Mouse (Mus musculus) forebrain, postnatal 0 days (tissue): Measurements from ENCODE around the gene Ddn. TPM values are rescaled to one million over a fixed set of nuclear protein-coding genes. Genes with fewer than 3 reads are reported as not detected.
A peak's percentile ranks its signal among the peaks of the same experiment; 100 is the strongest.

ENCODE experiments used
- ATAC-seq: fragments of 200-750 bp; cut with Nextera tagmentation; 2 replicates; pipeline ENCODE4 v1.8.0; 2017; ENCODE audit warnings: mild to moderate bottlenecking, moderate library complexity
- DNase-seq: peaks from one replicate; pipeline ENCODE4 v3.0.0-alpha.2; 2015
- H3K27ac ChIP-seq: fragments of 300-500 bp; sonication (generic); 2 replicates; pipeline ENCODE4 v1.5.1; 2014; ENCODE audit warnings: low read depth, mild to moderate bottlenecking, antibody characterized with exemption, low read length, moderate library complexity, mixed read lengths
- H3K27me3 ChIP-seq: fragments of 300-500 bp; sonication (generic); 2 replicates; pipeline ENCODE4 v1.6.1; 2014; ENCODE audit warnings: mild to moderate bottlenecking, low read length, mixed read lengths; ENCODE audit not compliant: insufficient read depth
- H3K36me3 ChIP-seq: fragments of 300-500 bp; sonication (generic); 2 replicates; pipeline ENCODE4 v1.6.1; 2014; ENCODE audit warnings: mild to moderate bottlenecking, moderate library complexity; ENCODE audit not compliant: insufficient read depth
- H3K4me1 ChIP-seq: fragments of 300-500 bp; sonication (generic); 2 replicates; pipeline ENCODE4 v1.6.1; 2014; ENCODE audit warnings: antibody characterized with exemption; ENCODE audit not compliant: insufficient read depth
- H3K4me2 ChIP-seq: fragments of 300-500 bp; sonication (generic); 2 replicates; pipeline ENCODE4 v1.6.1; 2014; ENCODE audit warnings: low read depth, mild to moderate bottlenecking, moderate library complexity
- H3K4me3 ChIP-seq: fragments of 300-500 bp; sonication (generic); 2 replicates; pipeline ENCODE4 v1.5.1; 2014; ENCODE audit warnings: low read depth, low read length, mixed read lengths
- H3K9ac ChIP-seq: fragments of 300-500 bp; sonication (generic); 2 replicates; pipeline ENCODE4 v1.6.1; 2014; ENCODE audit warnings: mild to moderate bottlenecking
- H3K9me3 ChIP-seq: fragments of 300-500 bp; sonication (generic); 2 replicates; pipeline ENCODE4 v1.6.1; 2016; ENCODE audit warnings: low read length
- CTCF ChIP-seq: sonication (generic); IDR thresholded peaks from 2 replicates; pipeline ENCODE4 v1.5.1; 2016; ENCODE audit warnings: antibody characterized with exemption, control low read depth, low read depth
- WGBS: fragments of 180-500 bp; shearing (Covaris S2); extraction: QIAGEN DNeasy Blood & Tissue Kit; methylation state at CpG from one replicate; pipeline ENCODE4 v1.1.7; 2014; 5-methylcytosine and 5-hydroxymethylcytosine counted together
- polyA plus RNA-seq: library from polyadenylated mRNA; unstranded; fragments of >200 nt; fragmentation: Nextera tagmentation; extraction: Ambion mirVana; gene quantifications from 2 replicates; pipeline ENCODE4 v1.2.1, GENCODE M21; 2015
- total RNA-seq: library from RNA; depleted of rRNA; stranded (reverse); fragments of >200 nt; gene quantifications from 2 replicates; pipeline ENCODE4 v1.2.3, GENCODE M21; 2014

Ddn gene
- total and polyA plus RNA-seq, 2 experiments from 2014 or later, result 2.2 to 36.3 TPM

- Histone ChIP-seq H3K27ac (peak within 1 kb of the TSS; percentile 73), H3K9me3 (no peaks in the 10 kb centered on the region), H3K4me2 (peak within 1 kb of the TSS; percentile 66), H3K27me3 (no peaks in the 10 kb centered on the region), H3K4me3 (peak within 1 kb of the TSS; percentile 85), H3K9ac (peak within 1 kb of the TSS; percentile 60), H3K4me1 (no peaks in the 10 kb centered on the region), H3K36me3 (peaks cover 28% of the 10 kb centered on the region)
- peak; percentile 73 for TF ChIP-seq CTCF
- WGBS, result under 1% methylated on average over 66 of the region's 66 CpGs
- ATAC-seq (peak; percentile 100), DNase-seq (peak; percentile 97)
Observed at GRCm38 (mm10) chr15:98830736-98831683, 21.7 kb upstream of the Ddn start, which contains the start of gene Prkag1. TSS of gene Prkag1 (minus strand) at chr15:98831521.

- no peak for TF ChIP-seq CTCF
- Histone ChIP-seq H3K4me3 (no peak overlapping the region), H3K36me3 (peaks cover 10% of the 10 kb centered on the region), H3K9me3 (no peaks in the 10 kb centered on the region), H3K4me2 (no peak overlapping the region), H3K9ac (no peak overlapping the region), H3K27me3 (no peaks in the 10 kb centered on the region), H3K4me1 (no peaks in the 10 kb centered on the region), H3K27ac (no peak overlapping the region)
- DNase-seq (no peak), ATAC-seq (no peak)
- 85% methylated on average over 7 of the region's 7 CpGs for WGBS
Observed at GRCm38 (mm10) chr15:98827611-98828011, 18.3 kb upstream of the Ddn start.

DNA sequence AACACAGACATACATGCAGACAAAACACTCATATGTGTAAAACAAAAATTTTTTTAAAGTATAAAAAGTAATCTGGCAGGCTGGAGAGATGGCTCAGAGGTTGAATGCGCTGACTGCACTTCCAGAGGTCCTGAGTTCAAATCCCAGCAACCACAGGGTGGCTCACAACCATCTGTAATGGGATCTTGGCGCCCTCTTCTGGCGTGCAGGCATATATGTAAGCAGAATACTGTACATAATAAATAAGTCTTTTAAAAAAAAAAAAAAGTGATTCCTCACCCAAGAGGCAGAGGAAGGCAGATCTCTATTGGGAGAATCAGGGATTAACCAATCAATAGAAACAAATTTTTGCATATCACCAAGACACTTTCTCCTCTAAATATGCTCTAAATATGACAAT is 14.1 kb upstream of the Ddn start:
- no peak overlapping the region for H3K4me2 ChIP-seq
- DNase-seq, result no peak
- no peaks in the 10 kb centered on the region for H3K9me3 ChIP-seq
- no peak for ATAC-seq
- no peak overlapping the region for H3K9ac ChIP-seq
- no peaks in the 10 kb centered on the region for H3K27me3 ChIP-seq
- WGBS, result 79% methylated on average over 3 of the region's 3 CpGs
- no peak for TF ChIP-seq CTCF
- no peak overlapping the region for H3K4me3 ChIP-seq
- H3K27ac ChIP-seq, result no peak overlapping the region
- H3K4me1 ChIP-seq, result no peaks in the 10 kb centered on the region
- peaks cover 13% of the 10 kb centered on the region for H3K36me3 ChIP-seq

GRCm38 (mm10) chr15:98822147-98822546 is 12.9 kb upstream of the Ddn start:
- Histone ChIP-seq H3K4me1 (no peaks in the 10 kb centered on the region), H3K27me3 (no peaks in the 10 kb centered on the region), H3K4me3 (no peak overlapping the region), H3K27ac (no peak overlapping the region), H3K4me2 (no peak overlapping the region), H3K9me3 (no peaks in the 10 kb centered on the region), H3K36me3 (peaks cover 13% of the 10 kb centered on the region), H3K9ac (no peak overlapping the region)
- no peak for ATAC-seq
- 89% methylated on average over 5 of the region's 5 CpGs for WGBS
- TF ChIP-seq CTCF, result no peak
- no peak for DNase-seq

DNA sequence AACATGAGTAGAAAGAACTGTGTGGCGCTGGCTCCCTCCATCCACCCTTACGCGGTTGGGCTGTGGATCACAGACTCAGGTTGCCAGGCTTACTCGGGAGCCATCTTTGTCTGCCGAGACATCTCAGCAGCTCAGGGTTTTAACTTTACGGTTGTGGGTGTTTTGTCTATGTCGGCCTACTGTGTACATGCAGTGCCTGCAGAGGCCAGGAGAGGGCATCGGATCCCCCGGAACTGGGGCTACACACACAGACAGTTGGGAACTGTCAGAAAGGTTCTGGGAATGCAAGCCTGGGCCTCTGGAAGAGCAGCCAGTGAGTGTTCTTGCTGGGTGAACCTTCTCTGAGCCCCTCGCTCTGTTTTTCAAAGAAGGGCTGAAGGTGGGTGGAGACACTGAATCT is 12.1 kb upstream of the Ddn start:
- DNase-seq (no peak), ATAC-seq (0 out of 2 replicates have a peak, but pooled peaks have one; percentile 5)
- H3K4me2 ChIP-seq, result no peak overlapping the region
- H3K36me3 ChIP-seq, result peaks cover 15% of the 10 kb centered on the region
- no peaks in the 10 kb centered on the region for H3K4me1 ChIP-seq
- H3K4me3 ChIP-seq, result no peak overlapping the region
- WGBS, result 21% methylated on average over 10 of the region's 10 CpGs
- peak; percentile 35 for TF ChIP-seq CTCF
- H3K27ac ChIP-seq, result peak overlapping the region; percentile 15; the same call in 1 of the 2 replicates
- no peak overlapping the region for H3K9ac ChIP-seq
- no peaks in the 10 kb centered on the region for H3K27me3 ChIP-seq
- H3K9me3 ChIP-seq, result no peaks in the 10 kb centered on the region

DNA sequence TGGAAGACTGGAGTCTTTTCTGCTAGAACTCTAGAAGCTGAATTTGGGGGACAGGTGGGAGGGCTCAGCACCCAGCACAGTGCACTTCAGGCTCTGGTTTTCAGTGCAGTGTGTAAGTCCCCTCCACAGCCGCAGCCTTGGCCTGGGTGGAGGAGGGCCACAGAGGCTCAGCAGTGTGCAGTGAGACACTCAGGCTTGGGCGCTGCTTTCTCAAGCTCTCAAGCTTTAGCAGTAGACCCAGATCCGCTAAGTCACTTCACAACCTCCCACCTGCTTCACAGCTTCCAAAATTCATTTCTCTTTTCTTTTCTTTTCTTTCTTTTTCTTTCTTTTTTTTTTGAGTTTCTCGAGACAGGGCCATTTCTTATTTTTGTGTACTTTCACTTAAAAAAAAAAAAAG is 11.6 kb upstream of the Ddn start:
- no peaks in the 10 kb centered on the region for H3K27me3 ChIP-seq
- no peak for TF ChIP-seq CTCF
- H3K4me1 ChIP-seq, result no peaks in the 10 kb centered on the region
- H3K4me3 ChIP-seq, result no peak overlapping the region
- H3K9ac ChIP-seq, result no peak overlapping the region
- ATAC-seq (no peak), DNase-seq (no peak)
- WGBS, result 83% methylated on average over 4 of the region's 4 CpGs
- peaks cover 16% of the 10 kb centered on the region for H3K36me3 ChIP-seq
- no peaks in the 10 kb centered on the region for H3K9me3 ChIP-seq
- no peak overlapping the region for H3K27ac ChIP-seq
- no peak overlapping the region for H3K4me2 ChIP-seq

GRCm38 (mm10) chr15:98818171-98818570 is 8.9 kb upstream of the Ddn start:
- Histone ChIP-seq H3K4me2 (no peak overlapping the region), H3K27ac (no peak overlapping the region), H3K36me3 (peaks cover 24% of the 10 kb centered on the region), H3K9ac (no peak overlapping the region), H3K9me3 (no peaks in the 10 kb centered on the region), H3K27me3 (no peaks in the 10 kb centered on the region), H3K4me3 (no peak overlapping the region), H3K4me1 (no peaks in the 10 kb centered on the region)
- TF ChIP-seq CTCF, result no peak
- DNase-seq (no peak), ATAC-seq (no peak)
- 90% methylated on average over 7 of the region's 7 CpGs for WGBS
